In the genomic region with DNA sequence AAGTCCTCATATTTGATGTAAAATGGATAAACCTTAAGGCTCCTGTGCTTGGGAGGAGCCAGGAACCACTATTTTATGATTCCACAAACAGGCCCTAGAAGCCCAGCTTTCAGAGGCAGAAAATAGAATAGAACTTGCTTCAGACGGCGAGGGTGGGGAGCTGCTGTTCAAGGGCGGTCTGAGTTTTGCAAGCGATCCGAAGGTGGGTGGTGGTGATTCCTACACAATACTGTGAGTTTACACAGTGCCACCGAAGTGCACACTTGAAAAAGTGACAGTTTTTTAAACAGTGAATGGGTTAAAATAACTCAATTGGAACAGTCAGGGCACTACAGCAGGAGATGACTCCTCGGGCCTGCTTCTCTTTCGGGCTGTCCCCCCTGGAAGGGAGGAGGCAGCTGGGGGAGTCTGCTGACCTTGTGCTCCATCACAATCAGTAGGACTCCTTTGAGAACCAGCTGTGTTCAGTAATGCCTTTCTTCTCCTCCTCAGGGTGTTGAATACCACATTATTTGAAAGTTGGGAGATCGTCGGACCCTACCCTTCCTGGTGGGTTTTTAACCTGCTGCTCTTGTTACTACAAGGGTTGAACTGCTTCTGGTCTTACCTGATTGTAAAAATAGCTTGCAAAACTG, we compare ENCODE assay signal across 30 mouse cellular contexts. TPM values are rescaled to one million over a fixed set of nuclear protein-coding genes. Genes with fewer than 3 reads are reported as not detected.
A peak's percentile ranks its signal among the peaks of the same experiment; 100 is the strongest.
DNase-seq lines count a peak whose midpoint lies in the region; ATAC-seq and TF ChIP-seq lines count a peak whose summit lies in the region.
"Had no signal": no experiment of that assay in that cellular context is flagged by ENCODE, and none has a peak within 500 bp of the region (broad histone marks: within the 10 kb centered on the region; RNA-seq: fewer than 3 reads in every experiment).

No protein-coding gene starts in this region.

- H3K36me3 ChIP-seq in kidney, embryonic 15.5 days: no peaks in the 10 kb centered on the region
- H3K36me3 ChIP-seq: embryonic facial prominence, embryonic 12.5 days; heart, embryonic 15.5 days; limb, embryonic 12.5 days; liver, embryonic 15.5 days; midbrain, embryonic 10.5 days; midbrain, embryonic 15.5 days; neural tube, embryonic 15.5 days had no signal

- ATAC-seq in kidney, embryonic 15.5 days (replicated peaks; ENCODE audit: low FRiP score): peak; percentile 67
- ATAC-seq: forebrain, embryonic 16.5 days; intestine, embryonic 16.5 days; midbrain, embryonic 15.5 days had no signal

- intact Hi-C loops in left cerebral cortex, adult 2 months (cut with DNase I): loop anchor here (5.0 kb wide), 1 partner anchor 242 kb away; the partner anchor contains the start of gene Cers6
- intact Hi-C loops in left cerebral cortex, postnatal 10 days (cut with DNase I): no loop called here

- DNase-seq in kidney, adult 18-20 months: no peak
- peak; percentile 20 to 32 for DNase-seq in left cerebral cortex, adult 2 months (ENCODE audit: extremely low spot score in 1 of 2, low spot score in 2 of 2)
- DNase-seq in left cerebral cortex, postnatal 10 days (ENCODE audit: extremely low spot score in 1 of 2, low spot score in 2 of 2): no peak
- DNase-seq in ZHBTc4 (ENCODE audit: low read depth, low spot score): peak; percentile 27
- no peak for DNase-seq in adrenal gland, postnatal 14 days
- DNase-seq: adrenal gland, postnatal 10 days; B cell, adult 2 months; cerebellum, adult 11-12 months; cerebellum, adult 9-11 months; embryo, embryonic 11 days; gastrocnemius, postnatal 10 days; heart, postnatal 4 days; kidney, postnatal 25 days; lung, embryonic 14.5 days; spleen, adult 18-20 months; thymus, adult 18-20 months; thymus, postnatal 25 days had no signal

- no peak overlapping the region for H3K27ac ChIP-seq in kidney, embryonic 15.5 days
- no peak overlapping the region for H3K27ac ChIP-seq in left cerebral cortex, adult 2 months
- H3K27ac ChIP-seq in olfactory bulb, adult 2 months (ENCODE audit: insufficient read depth, low read depth, low read length): peak overlapping the region; percentile 17; the same call in 1 of the 2 replicates
- H3K27ac ChIP-seq: embryonic facial prominence, embryonic 12.5 days; heart, embryonic 15.5 days; hindbrain, embryonic 13.5 days; limb, embryonic 12.5 days; liver, embryonic 15.5 days; midbrain, embryonic 10.5 days; midbrain, embryonic 15.5 days; neural tube, embryonic 15.5 days had no signal

- H3K4me3 ChIP-seq in kidney, embryonic 15.5 days (replicated peaks): no peak overlapping the region
- no peak overlapping the region for H3K4me3 ChIP-seq in left cerebral cortex, adult 2 months
- no peak overlapping the region for H3K4me3 ChIP-seq in olfactory bulb, adult 2 months (ENCODE audit: insufficient read depth, low read depth, low read length)
- H3K4me3 ChIP-seq: embryonic facial prominence, embryonic 12.5 days; heart, embryonic 15.5 days; hindbrain, embryonic 13.5 days; limb, embryonic 12.5 days; liver, embryonic 15.5 days; midbrain, embryonic 10.5 days; midbrain, embryonic 15.5 days; neural tube, embryonic 15.5 days had no signal

- H3K4me1 ChIP-seq in kidney, embryonic 15.5 days: peaks cover 15% of the 10 kb centered on the region
- peaks cover 10% of the 10 kb centered on the region for H3K4me1 ChIP-seq in olfactory bulb, adult 2 months (ENCODE audit: control insufficient read depth, insufficient read depth, low read length)
- H3K4me1 ChIP-seq: hindbrain, embryonic 13.5 days; liver, embryonic 15.5 days; midbrain, embryonic 15.5 days had no signal

- no peak for TF ChIP-seq CTCF in left cerebral cortex, adult 2 months (IDR thresholded peaks at IDR 0.05)
- TF ChIP-seq CTCF in olfactory bulb, adult 2 months (IDR thresholded peaks at IDR 0.05; ENCODE audit: insufficient read depth, low read depth, low read length): no peak

- no peaks in the 10 kb centered on the region for H3K27me3 ChIP-seq in kidney, embryonic 15.5 days
- H3K27me3 ChIP-seq: CH12.LX; embryonic facial prominence, embryonic 12.5 days; heart, embryonic 15.5 days; hindbrain, embryonic 13.5 days; limb, embryonic 12.5 days; liver, embryonic 15.5 days; midbrain, embryonic 15.5 days; neural tube, embryonic 15.5 days had no signal

- no peaks in the 10 kb centered on the region for H3K9me3 ChIP-seq in kidney, embryonic 15.5 days (replicated peaks)
- H3K9me3 ChIP-seq: embryonic facial prominence, embryonic 12.5 days; heart, embryonic 15.5 days; hindbrain, embryonic 13.5 days; limb, embryonic 12.5 days; liver, embryonic 15.5 days; midbrain, embryonic 10.5 days; midbrain, embryonic 15.5 days; neural tube, embryonic 15.5 days had no signal

- TF ChIP-seq POLR2A in olfactory bulb, adult 2 months (IDR thresholded peaks at IDR 0.05; ENCODE audit: insufficient read depth, low read depth, low read length): no peak

- 41% methylated on average over 10 of the region's 10 CpGs for WGBS in kidney, embryonic 15.5 days
- WGBS in olfactory bulb, adult 2 months: 39% methylated on average over 10 of the region's 10 CpGs

- H3K9ac ChIP-seq in kidney, embryonic 15.5 days: no peak overlapping the region
- H3K9ac ChIP-seq: embryonic facial prominence, embryonic 12.5 days; heart, embryonic 15.5 days; hindbrain, embryonic 13.5 days; limb, embryonic 12.5 days; liver, embryonic 15.5 days; lung, embryonic 14.5 days; midbrain, embryonic 15.5 days; neural tube, embryonic 15.5 days had no signal

- no peak overlapping the region for H3K4me2 ChIP-seq in kidney, embryonic 15.5 days
- H3K4me2 ChIP-seq: embryonic facial prominence, embryonic 12.5 days; heart, embryonic 15.5 days; hindbrain, embryonic 13.5 days; limb, embryonic 12.5 days; liver, embryonic 15.5 days; lung, embryonic 14.5 days; midbrain, embryonic 15.5 days; neural tube, embryonic 15.5 days had no signal

RNA-seq across cellular contexts. Expression of gene Nostrin, which starts 31.0 kb away (rescaled TPM):
- polyA plus RNA-seq in kidney, embryonic 15.5 days (2015; fragmentation: Nextera tagmentation; extraction: Ambion mirVana): 6.4 and 7.5 TPM in 2 replicates
- 1 to 10 TPM; 3.5 to 6.6 TPM for total RNA-seq in left cerebral cortex, adult 2 months (2021)
- total RNA-seq in left cerebral cortex, postnatal 10 days (2021): 1 to 10 TPM; 3.9 to 6.6 TPM
- polyA plus RNA-seq in olfactory bulb, adult 2 months (2012; ENCODE audit: insufficient read depth, insufficient read length, low replicate concordance, missing spikeins): not detected in 2 replicates
- total RNA-seq in adrenal gland, postnatal 14 days (2021): 10.5 and 11.4 TPM in 2 replicates

Comparison
In these comparisons a context has a peak if more than half of its experiments do, and no peak if none do; other contexts are left out.
1. DNase-seq: peak in left cerebral cortex, adult 2 months (2 of 2) and ZHBTc4 (single experiment); none in kidney, adult 18-20 months (single experiment), left cerebral cortex, postnatal 10 days (0 of 2) and adrenal gland, postnatal 14 days (single experiment).